Mouse (Mus musculus): ENCODE results near the gene Spp1.

DNA sequence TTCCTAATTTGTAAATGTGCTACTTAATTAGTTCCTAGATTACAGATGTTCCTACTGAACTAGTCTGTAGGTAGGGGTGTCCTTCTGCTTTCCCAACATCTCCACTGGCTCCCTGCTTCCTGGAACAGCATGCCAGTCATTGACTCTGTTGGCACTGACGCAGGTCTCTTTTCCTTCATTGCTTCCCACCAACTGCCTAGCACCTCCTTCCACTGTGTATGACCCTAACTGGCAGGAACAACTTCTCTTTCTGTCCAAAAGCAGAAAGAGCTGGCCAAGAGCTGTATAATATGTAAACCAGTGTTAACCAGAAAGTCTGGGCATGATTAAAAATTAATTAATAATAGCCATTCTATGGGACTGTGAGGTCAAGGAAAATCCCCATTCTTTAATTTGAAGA lies 17.2 kb upstream of the Spp1 start:
- TF ChIP-seq CTCF (IDR thresholded peaks at IDR 0.05; ENCODE audit: control insufficient read depth, insufficient read depth, insufficient replicate concordance, low read depth, low read length): no peak
- no peak for TF ChIP-seq POLR2A (IDR thresholded peaks at IDR 0.05; ENCODE audit: control insufficient read depth, low read depth, low read length)
